Comparison of ENCODE assay signal across 32 mouse cellular contexts in genomic region chr9:121973207-121973606, GRCm38 (mm10). TPM values are rescaled to one million over a fixed set of nuclear protein-coding genes. Genes with fewer than 3 reads are reported as not detected.
DNase-seq lines count a peak whose midpoint lies in the region; ATAC-seq and TF ChIP-seq lines count a peak whose summit lies in the region.
"Had no signal": no experiment of that assay in that cellular context is flagged by ENCODE, and none has a peak within 500 bp of the region (broad histone marks: within the 10 kb centered on the region; RNA-seq: fewer than 3 reads in every experiment).

No protein-coding gene starts in this region.

- H3K9ac ChIP-seq in heart, adult 2 months (ENCODE audit: low read depth, low read length): no peak overlapping the region
- no peak overlapping the region for H3K9ac ChIP-seq in heart, embryonic 11.5 days (ENCODE audit: low read depth, low read length)
- H3K9ac ChIP-seq in lung, postnatal 0 days (replicated peaks; ENCODE audit: low read depth): no peak overlapping the region
- no peak overlapping the region for H3K9ac ChIP-seq in liver, embryonic 11.5 days (ENCODE audit: low read depth, low read length)
- H3K9ac ChIP-seq: forebrain, embryonic 13.5 days; heart, embryonic 15.5 days; hindbrain, embryonic 12.5 days; kidney, embryonic 15.5 days; liver, postnatal 0 days; neural tube, embryonic 12.5 days had no signal

- H3K27ac ChIP-seq in heart, adult 2 months: no peak overlapping the region; the same call in 1 of the 2 replicates
- no peak overlapping the region for H3K27ac ChIP-seq in heart, embryonic 11.5 days (ENCODE audit: low read depth, low read length)
- no peak overlapping the region for H3K27ac ChIP-seq in lung, postnatal 0 days (ENCODE audit: low read length)
- no peak overlapping the region for H3K27ac ChIP-seq in liver, embryonic 11.5 days (ENCODE audit: low read depth, low read length)
- H3K27ac ChIP-seq: forebrain, embryonic 13.5 days; heart, embryonic 15.5 days; hindbrain, embryonic 12.5 days; kidney, embryonic 15.5 days; left cerebral cortex, adult 2 months; neural tube, embryonic 12.5 days had no signal

- no peak overlapping the region for H3K4me2 ChIP-seq in heart, embryonic 11.5 days
- H3K4me2 ChIP-seq in lung, postnatal 0 days (replicated peaks; ENCODE audit: low read depth, low read length): no peak overlapping the region
- H3K4me2 ChIP-seq in liver, embryonic 11.5 days: no peak overlapping the region
- H3K4me2 ChIP-seq: forebrain, embryonic 13.5 days; heart, embryonic 15.5 days; hindbrain, embryonic 12.5 days; kidney, embryonic 15.5 days; neural tube, embryonic 12.5 days had no signal

- TF ChIP-seq EP300 in heart, adult 2 months (IDR thresholded peaks at IDR 0.05; ENCODE audit: insufficient read depth, low read depth, low read length): no peak
- no peak for TF ChIP-seq EP300 in lung, postnatal 0 days (IDR thresholded peaks at IDR 0.05)

- no peak overlapping the region for H3K4me3 ChIP-seq in heart, adult 2 months
- H3K4me3 ChIP-seq in heart, embryonic 11.5 days (ENCODE audit: low read depth, low read length): no peak overlapping the region
- H3K4me3 ChIP-seq in lung, postnatal 0 days (ENCODE audit: low read depth, low read length): no peak overlapping the region
- no peak overlapping the region for H3K4me3 ChIP-seq in liver, embryonic 11.5 days (ENCODE audit: low read depth, low read length)
- H3K4me3 ChIP-seq: forebrain, embryonic 13.5 days; heart, embryonic 15.5 days; hindbrain, embryonic 12.5 days; kidney, embryonic 15.5 days; left cerebral cortex, adult 2 months; megakaryocyte, embryonic 14.5 days; neural tube, embryonic 12.5 days had no signal

- H3K79me2 ChIP-seq in heart, adult 2 months (replicated peaks; ENCODE audit: control insufficient read depth, insufficient read depth, low read length): no peaks in the 10 kb centered on the region

- H3K27me3 ChIP-seq in heart, adult 2 months (ENCODE audit: control insufficient read depth, insufficient read depth, low read length): no peaks in the 10 kb centered on the region
- no peaks in the 10 kb centered on the region for H3K27me3 ChIP-seq in heart, embryonic 11.5 days (ENCODE audit: control insufficient read depth, insufficient read depth, low read length)
- H3K27me3 ChIP-seq in lung, postnatal 0 days (replicated peaks; ENCODE audit: insufficient read depth, low read length): no peaks in the 10 kb centered on the region
- no peaks in the 10 kb centered on the region for H3K27me3 ChIP-seq in liver, embryonic 11.5 days (replicated peaks; ENCODE audit: control insufficient read depth, insufficient read depth, low read length)
- H3K27me3 ChIP-seq: forebrain, embryonic 13.5 days; heart, embryonic 15.5 days; hindbrain, embryonic 12.5 days; kidney, embryonic 15.5 days; neural tube, embryonic 12.5 days; Patski had no signal

- intact Hi-C loops in heart, adult 2 months (cut with DNase I): no loop called here
- intact Hi-C loops in gastrocnemius, postnatal 14 days (cut with DNase I; ENCODE audit: low total_unique reads): no loop called here

- peak; percentile 40 to 59 for DNase-seq in heart, adult 2 months
- peak; percentile 26 for DNase-seq in lung, postnatal 10 days
- no peak for DNase-seq in lung, postnatal 0 days (ENCODE audit: low spot score)
- DNase-seq in gastrocnemius, postnatal 14 days: peak; percentile 65
- peak; percentile 19 for DNase-seq in heart, postnatal 4 days
- DNase-seq in liver, embryonic 11.5 days (ENCODE audit: low spot score): no peak
- DNase-seq: adrenal gland, adult 2 months; B cell, adult 2 months; cerebellum, adult 8-10 months; kidney, postnatal 36 days; liver; liver, postnatal 0 days; lung, postnatal 36 days; midbrain, embryonic 14.5 days; retina, postnatal 1 day; right cerebral cortex, postnatal 25 days; spleen, adult 18-20 months; thymus, postnatal 36 days had no signal

- no peaks in the 10 kb centered on the region for H3K9me3 ChIP-seq in heart, embryonic 11.5 days (replicated peaks; ENCODE audit: control insufficient read depth, low read length)
- no peaks in the 10 kb centered on the region for H3K9me3 ChIP-seq in lung, postnatal 0 days (ENCODE audit: low read length)
- H3K9me3 ChIP-seq in liver, embryonic 11.5 days (ENCODE audit: control insufficient read depth, low read length): no peaks in the 10 kb centered on the region
- H3K9me3 ChIP-seq: forebrain, embryonic 13.5 days; G1E; heart, embryonic 15.5 days; hindbrain, embryonic 12.5 days; kidney, embryonic 15.5 days; megakaryocyte, embryonic 14.5 days; neural tube, embryonic 12.5 days had no signal

- TF ChIP-seq CTCF in heart, adult 2 months (IDR thresholded peaks at IDR 0.05): no peak
- no peak for TF ChIP-seq CTCF in lung, postnatal 0 days (IDR thresholded peaks at IDR 0.05)

- WGBS in heart, adult 2 months: 55% methylated on average over 1 of the region's 1 CpGs
- 75% methylated on average over 1 of the region's 1 CpGs for WGBS in heart, embryonic 11.5 days (ENCODE audit: insufficient replicate concordance)
- WGBS in lung, postnatal 0 days: 72% methylated on average over 1 of the region's 1 CpGs
- WGBS in liver, embryonic 11.5 days: 50% methylated on average over 1 of the region's 1 CpGs

- H3K4me1 ChIP-seq in heart, adult 2 months (ENCODE audit: control insufficient read depth, insufficient read depth, low read length): peaks cover 1% of the 10 kb centered on the region; the same call in 1 of the 2 replicates
- no peaks in the 10 kb centered on the region for H3K4me1 ChIP-seq in heart, embryonic 11.5 days (ENCODE audit: control insufficient read depth, insufficient read depth, low read length)
- H3K4me1 ChIP-seq in lung, postnatal 0 days (ENCODE audit: insufficient read depth, low read depth, low read length): no peaks in the 10 kb centered on the region
- no peaks in the 10 kb centered on the region for H3K4me1 ChIP-seq in liver, embryonic 11.5 days (replicated peaks; ENCODE audit: control insufficient read depth, insufficient read depth, low read length)
- H3K4me1 ChIP-seq: forebrain, embryonic 13.5 days; heart, embryonic 15.5 days; hindbrain, embryonic 12.5 days; neural tube, embryonic 12.5 days had no signal

- H3K36me3 ChIP-seq in heart, adult 2 months (ENCODE audit: control insufficient read depth, insufficient read depth, low read length): no peaks in the 10 kb centered on the region
- no peaks in the 10 kb centered on the region for H3K36me3 ChIP-seq in heart, embryonic 11.5 days (ENCODE audit: control insufficient read depth, insufficient read depth, low read length)
- no peaks in the 10 kb centered on the region for H3K36me3 ChIP-seq in lung, postnatal 0 days (ENCODE audit: insufficient read depth, low read length)
- H3K36me3 ChIP-seq in liver, embryonic 11.5 days (ENCODE audit: control insufficient read depth, insufficient read depth, low read length): no peaks in the 10 kb centered on the region
- H3K36me3 ChIP-seq: G1E; heart, embryonic 15.5 days; hindbrain, embryonic 12.5 days; kidney, embryonic 15.5 days; neural tube, embryonic 12.5 days had no signal

- TF ChIP-seq POLR2A in heart, adult 2 months (IDR thresholded peaks at IDR 0.05; ENCODE audit: insufficient read depth, low read depth, low read length): no peak

- no peak for ATAC-seq in heart, embryonic 11.5 days (replicated peaks; ENCODE audit: insufficient number of reproducible peaks, low FRiP score, low TSS enrichment)
- no peak for ATAC-seq in lung, postnatal 0 days
- no peak for ATAC-seq in liver, embryonic 11.5 days (replicated peaks; ENCODE audit: low FRiP score)
- ATAC-seq: forebrain, embryonic 13.5 days; intestine, postnatal 0 days; liver, postnatal 0 days; Patski had no signal

RNA-seq across cellular contexts. Expression of gene Fam198a, which starts 22.4 kb away (rescaled TPM):
- under 1 TPM; 0.42 to 0.96 TPM for total RNA-seq in heart, adult 2 months (2021)
- 1.5 and 2.2 TPM in 2 replicates for polyA plus RNA-seq in heart, adult 2 months (2012; rRNA removed)
- 0.35 and 0.44 TPM in 2 replicates for polyA plus RNA-seq in heart, embryonic 11.5 days (2014; fragmentation: Nextera tagmentation; extraction: Ambion mirVana)
- 1.6 and 3.0 TPM in 2 replicates for polyA plus RNA-seq in lung, postnatal 0 days (2015; fragmentation: Nextera tagmentation; extraction: Ambion mirVana)
- 1 to 10 TPM; 3.1 to 4.3 TPM for total RNA-seq in gastrocnemius, postnatal 14 days (2021)
- under 1 TPM; 0.77 to 0.79 TPM for total RNA-seq in heart, postnatal 4 days (2021)
- 0.18 and 0.21 TPM in 2 replicates for polyA plus RNA-seq in liver, embryonic 11.5 days (2014; fragmentation: Nextera tagmentation; extraction: Ambion mirVana)
- total RNA-seq: G1E had no signal
- polyA plus RNA-seq: G1E had no signal

RNA-seq across cellular contexts. Expression of gene Pomgnt2, which starts 23.7 kb away (rescaled TPM):
- 10 to 100 TPM; 14.0 to 15.3 TPM for total RNA-seq in heart, adult 2 months (2021)
- 21.0 and 21.4 TPM in 2 replicates for polyA plus RNA-seq in heart, adult 2 months (2012; rRNA removed)
- 8.8 and 10.6 TPM in 2 replicates for polyA plus RNA-seq in heart, embryonic 11.5 days (2014; fragmentation: Nextera tagmentation; extraction: Ambion mirVana)
- 4.3 and 5.6 TPM in 2 replicates for polyA plus RNA-seq in lung, postnatal 0 days (2015; fragmentation: Nextera tagmentation; extraction: Ambion mirVana)
- 1 to 10 TPM; 7.1 to 9.0 TPM for total RNA-seq in gastrocnemius, postnatal 14 days (2021)
- 1 to 10 TPM; 7.8 to 7.9 TPM for total RNA-seq in heart, postnatal 4 days (2021)
- 5.1 and 6.1 TPM in 2 replicates for polyA plus RNA-seq in liver, embryonic 11.5 days (2014; fragmentation: Nextera tagmentation; extraction: Ambion mirVana)
- total RNA-seq: CH12.LX had no signal
- polyA plus RNA-seq: G1E had no signal

RNA-seq across cellular contexts. Expression of gene Cyp8b1, which starts 57.1 kb away (rescaled TPM):
- total RNA-seq in heart, adult 2 months (2021): not detected
- polyA plus RNA-seq in heart, adult 2 months (2012; rRNA removed): 0.06 and 0.15 TPM in 2 replicates
- not detected in 2 replicates for polyA plus RNA-seq in heart, embryonic 11.5 days (2014; fragmentation: Nextera tagmentation; extraction: Ambion mirVana)
- 0.10 and 0.18 TPM in 2 replicates for polyA plus RNA-seq in lung, postnatal 0 days (2015; fragmentation: Nextera tagmentation; extraction: Ambion mirVana)
- total RNA-seq in gastrocnemius, postnatal 14 days (2021): not detected
- total RNA-seq in heart, postnatal 4 days (2021): not detected
- not detected in 2 replicates for polyA plus RNA-seq in liver, embryonic 11.5 days (2014; fragmentation: Nextera tagmentation; extraction: Ambion mirVana)
- total RNA-seq: CH12.LX; G1E; layer of hippocampus, postnatal 10 days; left cerebral cortex, adult 2 months; left cerebral cortex, postnatal 36 days had no signal
- polyA plus RNA-seq: forebrain, embryonic 13.5 days; G1E; heart, embryonic 15.5 days; hindbrain, embryonic 12.5 days; midbrain, embryonic 14.5 days; neural tube, embryonic 12.5 days; Patski had no signal

Comparison
In these comparisons a context has a peak if more than half of its experiments do, and no peak if none do; other contexts are left out.
1. DNase-seq: peak in heart, adult 2 months (2 of 2), lung, postnatal 10 days (single experiment), gastrocnemius, postnatal 14 days (single experiment) and heart, postnatal 4 days (single experiment); none in lung, postnatal 0 days (single experiment) and liver, embryonic 11.5 days (single experiment).